Mouse (Mus musculus): ENCODE measurements around the gene Lhx5.
A peak's percentile ranks its signal among the peaks of the same experiment; 100 is the strongest.

DNA sequence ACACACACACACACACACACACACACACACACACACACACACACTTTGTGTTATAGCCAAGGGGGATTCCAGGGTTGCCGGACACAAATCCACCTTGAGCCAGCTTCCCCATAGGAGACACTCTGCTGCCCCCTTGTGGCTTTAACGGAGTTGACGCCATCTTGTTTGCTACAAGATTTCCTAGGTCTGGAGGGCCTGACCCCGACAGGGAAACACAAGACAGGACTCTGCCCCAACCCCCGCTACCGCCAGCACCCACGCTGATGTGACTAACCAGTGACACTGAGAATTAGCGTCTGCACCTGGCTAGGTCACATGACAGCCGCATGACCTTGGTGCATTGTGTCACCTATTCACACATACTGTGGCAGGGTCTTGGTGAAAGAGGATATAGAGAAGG lies 26.1 kb downstream of the Lhx5 start:
- TF ChIP-seq CTCF (IDR thresholded peaks at IDR 0.05; ENCODE audit: low read depth, low read length) (peak; percentile 64; the same call in 1 of the 2 replicates), GATA1 (IDR thresholded peaks at IDR 0.05; ENCODE audit: borderline replicate concordance, low read length) (no peak), POLR2AphosphoS5 (IDR thresholded peaks at IDR 0.05; ENCODE audit: insufficient replicate concordance, low read depth, low read length) (no peak), TAL1 (conservative IDR thresholded peaks at IDR 0.05; ENCODE audit: low read depth, low read length) (no peak), GATA2 (IDR thresholded peaks at IDR 0.05; ENCODE audit: borderline replicate concordance, low read depth, low read length) (no peak)
